Mouse (Mus musculus): ENCODE results near the gene Car14. TPM values are rescaled to one million over a fixed set of nuclear protein-coding genes. Genes with fewer than 3 reads are reported as not detected.

Gene Car14
- total and polyA plus RNA-seq, 3 experiments, result 0.15 to 0.38 TPM; not detected in 1

GRCm38 (mm10) chr3:95943226-95943625, 38.7 kb upstream of the Car14 start:
- H3K4me1 ChIP-seq (ENCODE audit: control insufficient read depth in 1 of 2, insufficient read depth in 2 of 2, low read length in 2 of 2), result no peaks in the 10 kb centered on the region
- no peaks in the 10 kb centered on the region for H3K9me3 ChIP-seq (replicated peaks; ENCODE audit: insufficient read depth, low read length)
- no peak overlapping the region for H3K27ac ChIP-seq (ENCODE audit: control insufficient read depth, low read depth, low read length)
- TF ChIP-seq POLR2A (IDR thresholded peaks at IDR 0.05; ENCODE audit: control insufficient read depth in 1 of 2, insufficient read depth in 1 of 2, low read depth in 1 of 2, low read length in 2 of 2, poor library complexity in 1 of 2), result 0 out of 4 replicates have a peak, but pooled peaks of 1 of the 2 experiments have one; percentile 18
- TF ChIP-seq MXI1 (IDR thresholded peaks at IDR 0.05; ENCODE audit: low read depth, low read length), result no peak
- H3K79me2 ChIP-seq (ENCODE audit: control insufficient read depth, insufficient read depth, low read length, poor library complexity), result peaks cover 5% of the 10 kb centered on the region; the same call in 1 of the 2 replicates
- no peaks in the 10 kb centered on the region for H3K27me3 ChIP-seq (ENCODE audit: control insufficient read depth in 1 of 2, insufficient read depth in 2 of 2, low read length in 2 of 2)
- H3K9ac ChIP-seq (ENCODE audit: control insufficient read depth, low read depth, low read length, poor library complexity, severe bottlenecking), result no peak overlapping the region
- no peak for DNase-seq (ENCODE audit: low read depth, low spot score)
- peaks cover 0 to 63% of the 10 kb centered on the region in 2 experiments; a peak in 2 of 4 replicates for H3K36me3 ChIP-seq (ENCODE audit: control insufficient read depth in 1 of 2, insufficient read depth in 2 of 2, low read length in 2 of 2)
- H3K4me3 ChIP-seq (ENCODE audit: control insufficient read depth in 1 of 2, insufficient read depth in 1 of 2, low read depth in 2 of 2, low read length in 2 of 2), result no peak overlapping the region

- Histone ChIP-seq H3K36me3 (ENCODE audit: control insufficient read depth in 1 of 2, insufficient read depth in 2 of 2, low read length in 2 of 2) (peaks cover 2 to 66% of the 10 kb centered on the region in 2 experiments; a peak in 3 of 4 replicates), H3K27me3 (ENCODE audit: control insufficient read depth in 1 of 2, insufficient read depth in 2 of 2, low read length in 2 of 2) (no peaks in the 10 kb centered on the region), H3K4me3 (ENCODE audit: control insufficient read depth in 1 of 2, insufficient read depth in 1 of 2, low read depth in 2 of 2, low read length in 2 of 2) (no peak overlapping the region), H3K9me3 (replicated peaks; ENCODE audit: insufficient read depth, low read length) (no peaks in the 10 kb centered on the region), H3K27ac (ENCODE audit: control insufficient read depth, low read depth, low read length) (no peak overlapping the region), H3K4me1 (ENCODE audit: control insufficient read depth in 1 of 2, insufficient read depth in 2 of 2, low read length in 2 of 2) (no peaks in the 10 kb centered on the region), H3K9ac (ENCODE audit: control insufficient read depth, low read depth, low read length, poor library complexity, severe bottlenecking) (no peak overlapping the region), H3K79me2 (ENCODE audit: control insufficient read depth, insufficient read depth, low read length, poor library complexity) (peaks cover 5% of the 10 kb centered on the region; the same call in 1 of the 2 replicates)
- 0 out of 2 replicates have a peak, but pooled peaks have one; percentile 6 for TF ChIP-seq TAL1 (IDR thresholded peaks at IDR 0.05; ENCODE audit: low read length)
- TF ChIP-seq MAFK (IDR thresholded peaks at IDR 0.05; ENCODE audit: borderline replicate concordance, low read depth, low read length), result 0 out of 2 replicates have a peak, but pooled peaks have one; percentile 47
- no peak for TF ChIP-seq ETS1 (IDR thresholded peaks at IDR 0.05; ENCODE audit: low read depth, low read length)
- DNase-seq (ENCODE audit: low read depth, low spot score), result no peak
Observed at GRCm38 (mm10) chr3:95942749-95943148, 38.3 kb upstream of the Car14 start.

GRCm38 (mm10) chr3:95938835-95939234, 34.3 kb upstream of the Car14 start:
- Histone ChIP-seq H3K36me3 (ENCODE audit: control insufficient read depth in 1 of 2, insufficient read depth in 2 of 2, low read length in 2 of 2) (peaks cover 16 to 68% of the 10 kb centered on the region in 2 experiments), H3K4me1 (ENCODE audit: control insufficient read depth in 1 of 2, insufficient read depth in 2 of 2, low read length in 2 of 2) (peaks cover 5 to 7% of the 10 kb centered on the region in 2 experiments), H3K4me3 (ENCODE audit: control insufficient read depth in 1 of 2, insufficient read depth in 1 of 2, low read depth in 2 of 2, low read length in 2 of 2) (no peak overlapping the region), H3K27me3 (ENCODE audit: control insufficient read depth in 1 of 2, insufficient read depth in 2 of 2, low read length in 2 of 2) (no peaks in the 10 kb centered on the region), H3K9me3 (replicated peaks; ENCODE audit: insufficient read depth, low read length) (no peaks in the 10 kb centered on the region), H3K27ac (ENCODE audit: control insufficient read depth, low read depth, low read length) (no peak overlapping the region), H3K9ac (ENCODE audit: control insufficient read depth, low read depth, low read length, poor library complexity, severe bottlenecking) (no peak overlapping the region), H3K79me2 (ENCODE audit: control insufficient read depth, insufficient read depth, low read length, poor library complexity) (peaks cover 11% of the 10 kb centered on the region)
- TF ChIP-seq RAD21 (IDR thresholded peaks at IDR 0.05; ENCODE audit: low read depth, low read length), result peak; percentile 62
- no peak for TF ChIP-seq TCF12 (IDR thresholded peaks at IDR 0.05; ENCODE audit: low read depth, low read length)
- peak; percentile 77 to 84 (median 84) for TF ChIP-seq CTCF (IDR thresholded peaks at IDR 0.05 in 2 of 3, conservative IDR thresholded peaks at IDR 0.05 in 1 of 3; ENCODE audit: control insufficient read depth in 1 of 3, insufficient read depth in 1 of 3, low read depth in 2 of 3, low read length in 3 of 3, poor library complexity in 1 of 3, severe bottlenecking in 1 of 3)
- peak; percentile 47; the same call in 1 of the 2 replicates for TF ChIP-seq ZC3H11A (IDR thresholded peaks at IDR 0.05; ENCODE audit: low read depth, low read length)
- 0 out of 2 replicates have a peak, but pooled peaks have one; percentile 38 for TF ChIP-seq ZNF384 (IDR thresholded peaks at IDR 0.05; ENCODE audit: low read depth, low read length)
- peak; percentile 62 for TF ChIP-seq SMC3 (IDR thresholded peaks at IDR 0.05; ENCODE audit: low read depth, low read length)
- TF ChIP-seq ELF1 (IDR thresholded peaks at IDR 0.05; ENCODE audit: low read depth, low read length), result no peak
- no peak for TF ChIP-seq USF2 (IDR thresholded peaks at IDR 0.05; ENCODE audit: borderline replicate concordance in 1 of 2, insufficient read depth in 1 of 2, low read depth in 1 of 2, low read length in 2 of 2)
- TF ChIP-seq EP300 (IDR thresholded peaks at IDR 0.05; ENCODE audit: low read depth in 1 of 2, low read length in 2 of 2), result no peak
- TF ChIP-seq MXI1 (IDR thresholded peaks at IDR 0.05; ENCODE audit: low read depth, low read length), result no peak
- peak; percentile 76 for DNase-seq (ENCODE audit: low read depth, low spot score)

All from MEL (cell line).